Mouse (Mus musculus) forebrain, embryonic 15.5 days (tissue): ENCODE data around the gene Tex22. TPM values are rescaled to one million over a fixed set of nuclear protein-coding genes. Genes with fewer than 3 reads are reported as not detected.

Source experiments
- ATAC-seq: fragments of 200-750 bp; cut with Nextera tagmentation; replicated peaks from 2 replicates; pipeline ENCODE4 v1.8.0; 2017; ENCODE audit warnings: mild to moderate bottlenecking, moderate TSS enrichment, moderate library complexity
- H3K27ac ChIP-seq: fragments of 300-500 bp; sonication (generic); replicated peaks from 2 replicates; pipeline ENCODE4 v1.5.1; 2015; ENCODE audit warnings: mild to moderate bottlenecking, inconsistent platforms
- H3K27me3 ChIP-seq: fragments of 300-500 bp; sonication (generic); 2 replicates; pipeline ENCODE4 v1.6.1; 2015; ENCODE audit warnings: inconsistent platforms
- H3K36me3 ChIP-seq: fragments of 300-500 bp; sonication (generic); 2 replicates; pipeline ENCODE4 v1.6.1; 2015; ENCODE audit warnings: mild to moderate bottlenecking, inconsistent platforms
- H3K4me1 ChIP-seq: fragments of 300-500 bp; sonication (generic); 2 replicates; pipeline ENCODE4 v1.6.1; 2015; ENCODE audit warnings: inconsistent platforms
- H3K4me2 ChIP-seq: fragments of 300-500 bp; sonication (generic); replicated peaks from 2 replicates; pipeline ENCODE4 v1.6.1; 2015; ENCODE audit warnings: mild to moderate bottlenecking, inconsistent platforms
- H3K4me3 ChIP-seq: fragments of 300-500 bp; sonication (generic); 2 replicates; pipeline ENCODE4 v1.5.1; 2015; ENCODE audit warnings: mild to moderate bottlenecking, inconsistent platforms
- H3K9ac ChIP-seq: fragments of 300-500 bp; sonication (generic); replicated peaks from 2 replicates; pipeline ENCODE4 v1.6.1; 2015; ENCODE audit warnings: mild to moderate bottlenecking, inconsistent platforms
- H3K9me3 ChIP-seq: fragments of 300-500 bp; sonication (generic); 2 replicates; pipeline ENCODE4 v1.6.1; 2016; ENCODE audit warnings: inconsistent platforms
- WGBS: fragments of 180-500 bp; shearing (Covaris S2); methylation state at CpG from one replicate; pipeline ENCODE4 v1.1.7; 2015; ENCODE audit warnings: mixed read lengths; 5-methylcytosine and 5-hydroxymethylcytosine counted together
- microRNA-seq: library from miRNA; unstranded; fragments of <30 nt; microRNA quantifications from one replicate; pipeline ENCODE4, GENCODE M21; 2016
- polyA plus RNA-seq: library from polyadenylated mRNA; unstranded; fragments of >200 nt; fragmentation: Nextera tagmentation; extraction: Ambion mirVana; gene quantifications from 2 replicates; pipeline ENCODE4 v1.2.1, GENCODE M21; 2015

Tex22 gene
- polyA plus RNA-seq, 1 experiment from 2014 or later: 0.18 TPM

DNA sequence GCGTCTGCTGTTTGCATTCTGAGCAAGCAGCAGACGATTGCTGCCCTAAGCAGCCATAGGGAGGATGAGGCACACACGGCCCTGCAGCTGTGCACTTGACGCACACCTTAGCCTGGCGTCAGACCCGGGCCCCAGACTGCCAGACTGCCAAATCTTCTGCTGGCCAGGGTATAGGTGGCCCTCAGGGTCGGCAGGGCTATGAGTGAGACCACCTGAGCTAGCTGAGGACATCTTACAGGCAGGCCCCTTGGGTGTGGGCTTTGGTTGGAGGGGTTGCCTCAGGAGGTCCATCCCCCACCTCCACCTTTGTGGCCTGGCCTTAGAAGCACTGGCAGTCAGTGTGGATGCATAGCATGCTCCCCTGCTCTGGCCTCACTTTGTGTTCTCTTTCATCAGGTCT, 61.1 kb downstream of the Tex22 start:
- no peaks in the 10 kb centered on the region for H3K27me3 ChIP-seq
- no peak overlapping the region for H3K27ac ChIP-seq
- H3K9me3 ChIP-seq: no peaks in the 10 kb centered on the region
- no peak overlapping the region for H3K9ac ChIP-seq
- peaks cover 15% of the 10 kb centered on the region for H3K4me1 ChIP-seq
- H3K4me3 ChIP-seq: no peak overlapping the region
- 88% methylated on average over 7 of the region's 7 CpGs for WGBS
- no peak for ATAC-seq
- H3K4me2 ChIP-seq: no peak overlapping the region
- H3K36me3 ChIP-seq: peaks cover 69% of the 10 kb centered on the region

DNA sequence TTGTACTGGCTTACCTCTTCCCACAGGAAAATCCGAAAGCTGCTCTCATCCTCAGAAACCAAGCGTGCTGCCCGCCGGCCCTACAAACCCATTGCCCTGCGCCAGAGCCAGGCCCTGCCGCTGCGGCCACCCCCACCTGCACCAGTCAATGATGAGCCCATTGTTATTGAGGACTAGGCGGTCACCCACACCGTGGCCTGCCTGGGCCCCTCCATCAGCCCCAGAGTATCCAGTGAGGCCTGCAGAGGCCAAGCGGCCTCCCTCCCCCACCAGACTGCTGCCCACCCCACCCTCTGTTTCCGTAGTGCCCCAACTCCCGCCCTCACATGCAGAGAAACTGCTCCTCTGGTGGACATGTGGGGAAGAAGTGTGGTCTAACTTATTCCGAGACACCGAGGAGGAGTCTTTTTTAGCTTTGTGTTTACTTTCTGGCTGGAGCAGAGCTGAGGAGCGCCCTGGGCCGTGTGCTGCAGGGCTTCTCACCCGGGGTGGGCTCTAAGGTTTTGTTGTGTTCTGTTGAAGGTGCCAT, 62.3 kb downstream of the Tex22 start:
- H3K4me3 ChIP-seq: no peak overlapping the region
- H3K9me3 ChIP-seq: no peaks in the 10 kb centered on the region
- no peaks in the 10 kb centered on the region for H3K27me3 ChIP-seq
- H3K4me2 ChIP-seq: no peak overlapping the region
- ATAC-seq: no peak
- H3K36me3 ChIP-seq: peaks cover 59% of the 10 kb centered on the region
- H3K27ac ChIP-seq: no peak overlapping the region
- WGBS: 83% methylated on average over 17 of the region's 17 CpGs
- H3K4me1 ChIP-seq: peaks cover 24% of the 10 kb centered on the region
- no peak overlapping the region for H3K9ac ChIP-seq

DNA sequence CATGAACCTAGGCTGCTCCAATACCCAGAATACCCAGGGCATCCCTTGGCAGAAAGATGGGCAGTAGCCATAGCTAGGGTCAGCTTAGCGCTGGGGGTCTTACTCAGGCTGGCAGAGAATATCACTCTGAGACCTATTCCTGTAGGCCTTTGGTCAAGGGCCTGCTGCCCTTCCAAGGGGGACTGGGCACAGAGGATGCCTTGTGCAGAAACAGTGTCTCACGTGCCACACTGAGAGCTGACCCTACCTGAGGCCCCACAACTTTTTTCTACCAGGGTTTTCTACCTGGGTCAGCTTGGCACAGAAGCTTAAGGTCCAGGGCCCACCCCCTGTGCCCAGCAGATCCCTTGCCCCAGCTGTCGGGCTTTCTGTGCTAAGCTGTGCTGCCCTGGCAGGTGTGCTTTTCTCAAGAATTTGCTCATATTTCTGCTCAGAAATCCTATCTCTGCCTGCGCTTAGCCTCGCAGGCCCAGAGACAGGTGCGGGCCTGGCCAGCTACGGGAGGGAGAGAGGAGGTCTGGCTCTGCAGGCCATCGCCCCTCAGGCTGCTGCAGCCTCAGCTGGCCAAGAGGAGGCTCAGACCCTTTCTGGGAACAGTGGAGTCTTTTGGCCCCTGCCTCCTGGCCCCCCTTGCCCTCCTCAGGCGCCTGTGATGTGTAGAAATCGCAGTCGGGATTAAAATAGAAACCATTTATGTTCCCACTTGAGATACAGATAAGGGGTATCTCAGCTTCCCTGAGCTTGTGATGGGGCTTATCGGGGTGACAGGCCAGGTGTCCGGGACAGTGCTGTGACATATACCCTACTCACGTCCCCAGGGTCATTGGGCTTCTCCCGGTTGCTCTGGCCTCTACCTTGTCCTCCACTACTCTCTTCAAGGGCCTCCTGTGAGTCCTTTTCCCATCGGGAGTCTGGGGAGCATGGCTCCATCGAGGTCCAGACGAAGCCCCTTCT, 63.2 kb downstream of the Tex22 start:
- Histone ChIP-seq H3K36me3 (peaks cover 49% of the 10 kb centered on the region), H3K9me3 (no peaks in the 10 kb centered on the region), H3K27ac (no peak overlapping the region), H3K4me1 (peaks cover 34% of the 10 kb centered on the region), H3K27me3 (no peaks in the 10 kb centered on the region), H3K4me3 (no peak overlapping the region), H3K9ac (no peak overlapping the region), H3K4me2 (no peak overlapping the region)
- 87% methylated on average over 18 of the region's 18 CpGs for WGBS
- no peak for ATAC-seq

DNA sequence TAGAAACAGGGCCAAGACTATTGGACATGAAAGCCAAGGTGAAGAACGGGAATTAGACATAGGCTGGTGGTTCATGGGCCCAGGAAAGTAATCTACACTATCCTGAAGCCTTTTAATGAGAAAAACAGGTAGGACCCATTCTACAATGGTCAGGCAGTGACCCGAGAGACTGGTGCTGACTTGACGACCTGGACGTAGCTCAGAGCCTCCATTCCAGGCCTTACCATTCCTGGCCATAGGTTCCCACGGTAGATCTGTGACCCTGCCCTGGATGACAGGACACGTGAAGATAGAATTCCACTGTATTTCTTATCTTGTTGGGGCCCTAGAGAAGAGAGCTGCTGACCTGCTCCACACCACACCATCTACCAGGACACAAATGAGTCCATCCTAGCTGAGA, 64.0 kb downstream of the Tex22 start:
- peak overlapping the region; percentile 89 for H3K27ac ChIP-seq
- no peak overlapping the region for H3K4me2 ChIP-seq
- no peaks in the 10 kb centered on the region for H3K27me3 ChIP-seq
- H3K4me1 ChIP-seq: peaks cover 42% of the 10 kb centered on the region
- WGBS: 80% methylated on average over 6 of the region's 6 CpGs
- H3K9me3 ChIP-seq: no peaks in the 10 kb centered on the region
- H3K4me3 ChIP-seq: no peak overlapping the region
- ATAC-seq: no peak
- no peak overlapping the region for H3K9ac ChIP-seq
- peaks cover 42% of the 10 kb centered on the region for H3K36me3 ChIP-seq

Small RNA genes lying within 50 kb of the gene (microRNA-seq; reads per million reads assigned to microRNA genes)
- not detected for gene Gm44471

Other genes with a start within 250 kb of the Tex22 start
- gene Cdca4, start 245.1 kb upstream of the Tex22 start, polyA plus RNA-seq: 81.3 and 82.0 TPM in 2 replicates
- not detected in 2 replicates for gene Gpr132, start 206.3 kb upstream of the Tex22 start, polyA plus RNA-seq
- 8.3 and 9.1 TPM in 2 replicates for gene Jag2, start 144.7 kb upstream of the Tex22 start, polyA plus RNA-seq
- gene Nudt14, start 132.4 kb upstream of the Tex22 start, polyA plus RNA-seq: 59.0 and 63.2 TPM in 2 replicates
- 46.1 and 48.1 TPM in 2 replicates for gene Btbd6, start 98.0 kb upstream of the Tex22 start, polyA plus RNA-seq
- 67.3 and 67.7 TPM in 2 replicates for gene Brf1, start 73.8 kb upstream of the Tex22 start, polyA plus RNA-seq
- 22.6 and 24.4 TPM in 2 replicates for gene Pacs2, start 60.0 kb upstream of the Tex22 start, polyA plus RNA-seq
- 15.2 and 17.9 TPM in 2 replicates for gene Mta1, start 23.8 kb downstream of the Tex22 start, polyA plus RNA-seq
- gene Crip2, start 65.7 kb downstream of the Tex22 start, polyA plus RNA-seq: 407 and 414 TPM in 2 replicates
- 29.1 and 31.5 TPM in 2 replicates for gene Crip1, start 71.8 kb downstream of the Tex22 start, polyA plus RNA-seq
- 22.6 and 24.9 TPM in 2 replicates for gene Tedc1, start 81.9 kb downstream of the Tex22 start, polyA plus RNA-seq
- 38.9 and 41.1 TPM in 2 replicates for gene Tmem121, start 111.4 kb downstream of the Tex22 start, polyA plus RNA-seq